Mouse (Mus musculus): ENCODE data around the gene Celsr1. TPM values are rescaled to one million over a fixed set of nuclear protein-coding genes. Genes with fewer than 3 reads are reported as not detected.

Gene Celsr1
- polyA plus RNA-seq, 1 experiment from 2014 or later, result 8.8 TPM

- H3K4me3 ChIP-seq (ENCODE audit: low read length), result no peak overlapping the region
- H3K27ac ChIP-seq (ENCODE audit: low read depth, low read length), result 0 out of 2 replicates have a peak overlapping the region, but pooled peaks have one; percentile 13
- H3K36me3 ChIP-seq (ENCODE audit: control insufficient read depth, insufficient read depth, low read length), result no peaks in the 10 kb centered on the region
- H3K9ac ChIP-seq (ENCODE audit: low read depth, low read length), result no peak overlapping the region
- ATAC-seq (ENCODE audit: low FRiP score, low TSS enrichment), result no peak
- H3K9me3 ChIP-seq (ENCODE audit: control insufficient read depth, low read length), result no peaks in the 10 kb centered on the region
- peaks cover 38% of the 10 kb centered on the region for H3K4me1 ChIP-seq (ENCODE audit: control insufficient read depth, insufficient read depth, low read length)
- 28% methylated on average over 14 of the region's 14 CpGs for WGBS
- no peak overlapping the region for H3K4me2 ChIP-seq (replicated peaks; ENCODE audit: low read depth, low read length)
- no peaks in the 10 kb centered on the region for H3K27me3 ChIP-seq (ENCODE audit: control insufficient read depth, insufficient read depth, low read length)
These were observed 33.4 kb upstream of the Celsr1 start for GRCm38 (mm10) chr15:86066836-86067580.

- ATAC-seq (ENCODE audit: low FRiP score, low TSS enrichment), result no peak
These were observed 31.8 kb upstream of the Celsr1 start for GRCm38 (mm10) chr15:86065367-86065766.

DNA sequence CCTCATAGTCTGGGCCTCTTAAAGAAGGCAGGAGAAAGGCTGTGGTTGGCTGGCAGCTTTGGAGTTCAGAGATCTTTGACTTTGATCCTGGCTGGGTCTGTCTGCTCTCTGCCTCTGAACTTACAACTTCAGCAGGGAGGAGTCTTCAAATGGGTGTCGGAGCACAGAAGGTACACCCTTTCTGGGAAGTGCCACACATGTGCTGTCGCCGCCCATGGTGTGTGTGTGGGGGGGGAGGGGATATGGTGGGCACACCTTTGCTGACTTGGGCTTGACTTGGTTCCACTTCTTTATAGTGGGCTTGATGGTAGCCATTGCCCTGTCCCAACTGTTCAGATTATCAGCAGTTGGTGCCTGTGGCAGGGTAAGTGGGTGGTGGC, 31.3 kb upstream of the Celsr1 start:
- no peaks in the 10 kb centered on the region for H3K36me3 ChIP-seq (ENCODE audit: control insufficient read depth, insufficient read depth, low read length)
- no peak overlapping the region for H3K9ac ChIP-seq (ENCODE audit: low read depth, low read length)
- no peaks in the 10 kb centered on the region for H3K27me3 ChIP-seq (ENCODE audit: control insufficient read depth, insufficient read depth, low read length)
- H3K4me2 ChIP-seq (replicated peaks; ENCODE audit: low read depth, low read length), result no peak overlapping the region; the same call in 1 of the 2 replicates
- no peaks in the 10 kb centered on the region for H3K9me3 ChIP-seq (ENCODE audit: control insufficient read depth, low read length)
- no peak for ATAC-seq (ENCODE audit: low FRiP score, low TSS enrichment)
- no peak overlapping the region for H3K27ac ChIP-seq (ENCODE audit: low read depth, low read length)
- peaks cover 50% of the 10 kb centered on the region for H3K4me1 ChIP-seq (ENCODE audit: control insufficient read depth, insufficient read depth, low read length)
- WGBS, result 67% methylated on average over 3 of the region's 3 CpGs
- no peak overlapping the region for H3K4me3 ChIP-seq (ENCODE audit: low read length)

More at GRCm38 (mm10) chr15:86065367-86065766, 31.8 kb upstream of the Celsr1 start:
- no peak overlapping the region for H3K27ac ChIP-seq (ENCODE audit: low read depth, low read length)
- H3K9me3 ChIP-seq (ENCODE audit: control insufficient read depth, low read length), result no peaks in the 10 kb centered on the region
- 90% methylated on average over 4 of the region's 4 CpGs for WGBS
- no peak overlapping the region for H3K4me3 ChIP-seq (ENCODE audit: low read length)
- no peak overlapping the region for H3K9ac ChIP-seq (ENCODE audit: low read depth, low read length)
- no peaks in the 10 kb centered on the region for H3K27me3 ChIP-seq (ENCODE audit: control insufficient read depth, insufficient read depth, low read length)
- no peaks in the 10 kb centered on the region for H3K36me3 ChIP-seq (ENCODE audit: control insufficient read depth, insufficient read depth, low read length)
- H3K4me1 ChIP-seq (ENCODE audit: control insufficient read depth, insufficient read depth, low read length), result peaks cover 50% of the 10 kb centered on the region
- no peak overlapping the region for H3K4me2 ChIP-seq (replicated peaks; ENCODE audit: low read depth, low read length)

- Histone ChIP-seq H3K4me2 (replicated peaks; ENCODE audit: low read depth, low read length) (no peak overlapping the region; the same call in 1 of the 2 replicates), H3K4me3 (ENCODE audit: low read length) (no peak overlapping the region), H3K9me3 (ENCODE audit: control insufficient read depth, low read length) (no peaks in the 10 kb centered on the region), H3K4me1 (ENCODE audit: control insufficient read depth, insufficient read depth, low read length) (peaks cover 54% of the 10 kb centered on the region), H3K27ac (ENCODE audit: low read depth, low read length) (no peak overlapping the region), H3K27me3 (ENCODE audit: control insufficient read depth, insufficient read depth, low read length) (no peaks in the 10 kb centered on the region), H3K36me3 (ENCODE audit: control insufficient read depth, insufficient read depth, low read length) (no peaks in the 10 kb centered on the region), H3K9ac (ENCODE audit: low read depth, low read length) (no peak overlapping the region)
- ATAC-seq (ENCODE audit: low FRiP score, low TSS enrichment), result no peak
- WGBS, result 52% methylated on average over 8 of the region's 8 CpGs
These were observed 30.7 kb upstream of the Celsr1 start for GRCm38 (mm10) chr15:86064191-86064849.

DNA sequence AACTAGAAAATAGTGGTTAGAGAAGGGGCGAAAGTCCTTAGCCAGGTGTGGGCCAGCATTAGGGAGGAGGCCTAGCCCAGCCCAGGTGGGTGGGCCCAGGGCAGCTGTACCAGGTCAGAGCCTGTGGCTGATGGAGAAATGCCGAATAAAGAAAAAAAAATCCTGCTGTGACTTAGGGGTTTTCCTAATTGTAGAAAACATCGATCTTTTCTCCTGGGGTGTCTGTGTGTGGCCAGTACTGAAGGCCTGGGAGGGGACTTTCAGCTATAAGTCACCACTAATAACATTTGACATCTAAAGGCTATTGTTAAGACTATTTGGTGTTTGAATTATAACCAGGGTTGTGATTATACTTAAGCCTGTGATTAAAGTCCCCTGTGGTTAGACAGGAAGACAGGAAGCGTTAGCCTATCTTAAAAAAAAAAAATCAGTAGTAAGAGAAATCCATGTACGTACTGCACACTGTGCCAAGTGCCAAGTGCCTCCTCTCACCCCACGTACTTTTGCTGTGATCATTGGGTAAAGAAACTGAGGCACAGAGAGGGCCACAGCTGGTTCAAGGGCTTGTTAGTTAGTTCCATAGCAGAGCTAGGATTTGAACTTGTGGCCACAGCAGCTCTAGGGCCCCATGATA, 28.4 kb upstream of the Celsr1 start:
- no peak for ATAC-seq (ENCODE audit: low FRiP score, low TSS enrichment)
- H3K4me2 ChIP-seq (replicated peaks; ENCODE audit: low read depth, low read length), result no peak overlapping the region
- H3K9ac ChIP-seq (ENCODE audit: low read depth, low read length), result no peak overlapping the region
- WGBS, result 57% methylated on average over 6 of the region's 6 CpGs
- H3K27ac ChIP-seq (ENCODE audit: low read depth, low read length), result no peak overlapping the region
- H3K36me3 ChIP-seq (ENCODE audit: control insufficient read depth, insufficient read depth, low read length), result no peaks in the 10 kb centered on the region
- peaks cover 51% of the 10 kb centered on the region for H3K4me1 ChIP-seq (ENCODE audit: control insufficient read depth, insufficient read depth, low read length)
- no peak overlapping the region for H3K4me3 ChIP-seq (ENCODE audit: low read length)
- no peaks in the 10 kb centered on the region for H3K9me3 ChIP-seq (ENCODE audit: control insufficient read depth, low read length)
- H3K27me3 ChIP-seq (ENCODE audit: control insufficient read depth, insufficient read depth, low read length), result no peaks in the 10 kb centered on the region

DNA sequence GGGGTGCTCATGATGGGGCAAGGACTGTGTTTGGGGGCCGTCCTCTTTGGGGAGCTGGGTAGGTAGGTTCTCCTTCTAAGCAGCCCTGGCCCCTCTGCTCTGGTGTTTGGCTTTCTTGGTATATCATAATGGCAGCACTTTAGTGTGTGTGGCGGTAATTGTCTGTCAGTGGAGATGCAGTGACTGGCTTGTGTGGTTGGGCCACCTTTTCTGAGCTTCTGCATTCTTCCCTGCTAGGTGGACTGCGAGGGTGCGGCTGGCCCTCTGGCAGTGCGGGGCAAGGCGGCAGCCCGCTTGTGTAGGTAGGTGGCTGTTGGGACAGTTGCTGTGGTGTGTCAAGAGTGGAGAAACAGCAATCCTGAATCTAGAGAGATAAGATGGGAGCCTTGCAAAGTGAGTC, 27.6 kb upstream of the Celsr1 start:
- Histone ChIP-seq H3K9ac (ENCODE audit: low read depth, low read length) (no peak overlapping the region), H3K9me3 (ENCODE audit: control insufficient read depth, low read length) (no peaks in the 10 kb centered on the region), H3K4me2 (replicated peaks; ENCODE audit: low read depth, low read length) (no peak overlapping the region), H3K4me3 (ENCODE audit: low read length) (no peak overlapping the region), H3K27ac (ENCODE audit: low read depth, low read length) (no peak overlapping the region), H3K4me1 (ENCODE audit: control insufficient read depth, insufficient read depth, low read length) (peaks cover 47% of the 10 kb centered on the region), H3K36me3 (ENCODE audit: control insufficient read depth, insufficient read depth, low read length) (no peaks in the 10 kb centered on the region), H3K27me3 (ENCODE audit: control insufficient read depth, insufficient read depth, low read length) (no peaks in the 10 kb centered on the region)
- no peak for ATAC-seq (ENCODE audit: low FRiP score, low TSS enrichment)
- 81% methylated on average over 7 of the region's 7 CpGs for WGBS

- Histone ChIP-seq H3K27ac (ENCODE audit: low read depth, low read length) (no peak overlapping the region), H3K4me1 (ENCODE audit: control insufficient read depth, insufficient read depth, low read length) (peaks cover 47% of the 10 kb centered on the region), H3K27me3 (ENCODE audit: control insufficient read depth, insufficient read depth, low read length) (no peaks in the 10 kb centered on the region), H3K9ac (ENCODE audit: low read depth, low read length) (no peak overlapping the region), H3K9me3 (ENCODE audit: control insufficient read depth, low read length) (no peaks in the 10 kb centered on the region), H3K4me2 (replicated peaks; ENCODE audit: low read depth, low read length) (no peak overlapping the region), H3K36me3 (ENCODE audit: control insufficient read depth, insufficient read depth, low read length) (no peaks in the 10 kb centered on the region), H3K4me3 (ENCODE audit: low read length) (no peak overlapping the region)
- WGBS, result 85% methylated on average over 12 of the region's 12 CpGs
- ATAC-seq (ENCODE audit: low FRiP score, low TSS enrichment), result no peak
These were observed 27.0 kb upstream of the Celsr1 start for GRCm38 (mm10) chr15:86060581-86060980.

GRCm38 (mm10) chr15:86059835-86060380, 26.3 kb upstream of the Celsr1 start:
- Histone ChIP-seq H3K9ac (ENCODE audit: low read depth, low read length) (no peak overlapping the region; the same call in 1 of the 2 replicates), H3K36me3 (ENCODE audit: control insufficient read depth, insufficient read depth, low read length) (no peaks in the 10 kb centered on the region), H3K4me1 (ENCODE audit: control insufficient read depth, insufficient read depth, low read length) (peaks cover 43% of the 10 kb centered on the region), H3K9me3 (ENCODE audit: control insufficient read depth, low read length) (no peaks in the 10 kb centered on the region), H3K4me2 (replicated peaks; ENCODE audit: low read depth, low read length) (peak overlapping the region; percentile 92), H3K27ac (ENCODE audit: low read depth, low read length) (no peak overlapping the region), H3K4me3 (ENCODE audit: low read length) (peak overlapping the region; percentile 87; the same call in 1 of the 2 replicates), H3K27me3 (ENCODE audit: control insufficient read depth, insufficient read depth, low read length) (no peaks in the 10 kb centered on the region)
- WGBS, result 73% methylated on average over 7 of the region's 7 CpGs
- ATAC-seq (ENCODE audit: low FRiP score, low TSS enrichment), result no peak

All from kidney, embryonic 14.5 days (tissue).